Mouse (Mus musculus) layer of hippocampus, adult 18-20 months (tissue): ENCODE data around the gene H2al1i. TPM values are rescaled to one million over a fixed set of nuclear protein-coding genes. Genes with fewer than 3 reads are reported as not detected.

Experiments used
- total RNA-seq, 2 experiments: library from RNA; stranded (reverse); gene quantifications; 2 replicates each; pipeline ENCODE4 v1.2.3; 2021

The H2al1i gene
- total RNA-seq, 2 experiments from 2014 or later: not detected

Other genes with a start within 250 kb of the H2al1i start
- not detected for gene H2al1a, start 25.4 kb upstream of the H2al1i start, total RNA-seq
- gene H2al1b, start 22.2 kb upstream of the H2al1i start, total RNA-seq: not detected
- not detected for gene H2al1c, start 19.0 kb upstream of the H2al1i start, total RNA-seq
- not detected for gene H2al1d, start 15.8 kb upstream of the H2al1i start, total RNA-seq
- gene H2al1e, start 12.7 kb upstream of the H2al1i start, total RNA-seq: not detected
- not detected for gene H2al1f, start 9.5 kb upstream of the H2al1i start, total RNA-seq
- not detected for gene H2al1g, start 6.4 kb upstream of the H2al1i start, total RNA-seq
- gene H2al1h, start 3.2 kb upstream of the H2al1i start, total RNA-seq: not detected
- not detected for gene H2al1j, start 3.2 kb downstream of the H2al1i start, total RNA-seq